Mouse (Mus musculus) ovary, postnatal 14 days (tissue): ENCODE measurements around the gene Olfr980.
"Not testable (repeated sequence)": the region's sequence is repeated elsewhere in the genome, so short reads cannot be mapped to it uniquely, and the experiment has no call there.

Experiments used
- DNase-seq: peaks from one replicate; pipeline ENCODE4 v3.0.0; 2022; ENCODE audit warnings: low spot score

Gene Olfr980

DNA sequence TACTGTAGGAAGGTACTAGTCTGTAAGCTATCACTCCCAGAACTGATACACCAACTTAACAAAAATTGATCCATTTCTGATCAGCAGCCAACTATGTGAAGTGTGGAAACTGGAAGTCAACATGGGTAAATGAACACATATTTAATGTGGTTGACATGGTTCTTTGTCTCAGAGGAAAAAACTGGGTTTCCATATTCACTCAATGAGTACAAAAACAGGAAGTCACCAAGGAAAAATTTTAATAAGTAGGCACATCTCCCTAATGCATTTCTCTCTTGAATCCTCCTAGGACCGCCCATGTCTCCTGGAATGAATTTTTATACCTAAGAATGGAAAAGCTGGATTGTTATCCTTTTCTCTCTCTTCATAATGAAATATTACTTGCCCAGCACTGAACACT is at the start of gene Olfr980:
Gene Olfr980, minus strand, starts transcription at position 101 of the 400 bp plus-strand sequence.
- DNase-seq, result no peak

DNA sequence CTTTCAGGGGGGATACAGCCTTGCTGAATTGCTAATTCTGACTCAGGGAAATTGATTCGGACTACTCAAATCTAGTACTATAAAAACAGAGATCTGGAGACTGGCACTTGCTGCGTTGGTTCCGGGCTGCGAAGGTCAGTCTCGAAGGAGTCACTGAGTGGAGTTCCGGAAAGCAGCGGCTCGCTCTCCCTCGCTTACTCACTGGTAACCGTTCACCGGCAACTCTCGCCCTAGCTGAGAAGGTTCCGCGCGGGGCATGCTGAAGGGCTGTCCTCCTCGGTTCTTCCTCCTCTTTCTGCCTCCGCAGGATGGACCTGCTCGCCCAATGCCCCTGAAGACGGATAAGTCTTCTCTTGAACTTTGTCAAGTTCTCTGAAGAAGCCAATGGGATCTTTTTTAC is 40.8 kb upstream of the Olfr980 start:
- DNase-seq, result no peak

GRCm38 (mm10) chr9:40021164-40021563 is 11.8 kb upstream of the Olfr980 start, which contains the start of gene Olfr981:
Gene Olfr981 (plus strand): TSS chr9:40021464.
- no peak for DNase-seq

DNA sequence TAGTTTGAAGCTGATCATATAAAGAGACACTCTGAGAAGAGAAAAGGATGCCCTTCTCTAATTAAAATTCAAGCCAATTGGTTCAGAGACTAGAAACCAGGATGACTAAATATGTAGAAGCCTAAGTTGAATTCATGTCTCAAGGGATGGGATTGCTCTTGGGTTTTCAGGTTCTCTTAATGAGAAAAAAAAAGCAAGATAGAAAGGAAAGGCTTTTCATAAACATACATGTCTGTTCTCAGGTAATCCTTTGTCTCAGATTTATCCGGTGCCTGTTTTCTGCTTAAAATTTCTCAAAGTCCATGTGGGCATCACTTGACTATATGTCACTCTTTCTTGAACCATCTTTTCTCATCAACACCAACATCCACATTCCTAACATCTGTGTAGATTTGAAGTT is 6.0 kb downstream of the Olfr980 start, which contains the start of gene Olfr979:
Gene Olfr979, minus strand, starts transcription at position 101 of the 400 bp plus-strand sequence.
- no peak for DNase-seq

DNA sequence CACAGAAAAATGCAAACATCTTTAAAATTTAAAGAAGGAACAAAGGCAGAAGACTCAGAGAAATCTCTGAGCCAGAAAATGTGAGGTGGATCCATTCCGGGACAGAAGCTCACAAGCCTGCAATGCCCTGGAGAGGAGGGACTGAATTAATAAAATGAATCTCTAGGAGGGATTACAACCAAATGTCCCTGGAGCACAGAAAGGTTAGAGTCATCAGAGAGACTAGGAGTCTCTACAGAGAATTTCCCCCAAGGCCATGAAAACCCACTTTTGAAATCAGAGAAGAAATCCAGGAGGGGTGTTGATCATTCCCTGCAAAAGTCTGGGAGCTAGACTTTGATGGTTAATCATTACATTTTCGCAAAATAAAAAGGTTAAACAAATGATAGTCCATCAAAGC is 17.6 kb downstream of the Olfr980 start, which contains the start of gene Olfr978:
Gene Olfr978, plus strand, starts transcription at position 301 of the 400 bp plus-strand sequence.
- no peak for DNase-seq

DNA sequence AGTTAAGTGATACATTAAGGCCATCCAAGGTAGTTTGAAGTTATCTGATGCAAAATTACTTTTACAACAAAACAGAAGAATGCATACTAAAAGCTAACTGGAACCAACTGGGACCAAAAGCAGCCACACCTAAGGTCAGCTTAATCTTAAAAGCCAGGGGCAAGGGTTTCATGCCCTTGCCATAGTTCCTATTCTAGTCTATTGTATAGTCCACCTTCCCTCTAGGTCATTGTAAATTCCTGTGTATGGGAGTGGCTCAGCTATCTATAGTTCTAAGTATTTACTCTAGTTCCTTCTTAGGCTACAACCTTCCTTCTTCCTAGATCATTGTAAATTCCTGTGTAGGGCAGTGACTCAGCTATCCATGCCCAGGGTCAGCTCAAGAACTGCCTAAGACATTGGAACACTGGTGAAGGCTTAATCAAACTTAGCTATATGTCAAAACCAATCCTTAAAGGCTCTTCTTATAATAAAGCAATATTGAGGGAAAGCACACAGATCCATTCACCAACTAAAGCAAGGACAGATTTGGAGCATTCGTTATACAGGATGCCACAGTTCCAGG is 32.7 kb downstream of the Olfr980 start:
- not testable (repeated sequence) for DNase-seq

GRCm38 (mm10) chr9:39961033-39961432 is 48.3 kb downstream of the Olfr980 start, which contains the start of gene Olfr976:
Gene Olfr976 (minus strand): TSS chr9:39961133.
- DNase-seq, result not testable (repeated sequence)
